Mouse (Mus musculus) intestine, postnatal 0 days (tissue): ENCODE results near the gene Egfr. TPM values are rescaled to one million over a fixed set of nuclear protein-coding genes. Genes with fewer than 3 reads are reported as not detected.

Experiments
- ATAC-seq: fragments of 200-750 bp; cut with Nextera tagmentation; 2 replicates; pipeline ENCODE4 v1.8.0; 2017; ENCODE audit warnings: mild to moderate bottlenecking, moderate TSS enrichment, moderate library complexity
- H3K27ac ChIP-seq: fragments of 300-500 bp; sonication (generic); 2 replicates; pipeline ENCODE4 v1.5.1; 2014; ENCODE audit warnings: mild to moderate bottlenecking, low read depth, low read length, moderate library complexity
- H3K27me3 ChIP-seq: fragments of 300-500 bp; sonication (generic); replicated peaks from 2 replicates; pipeline ENCODE4 v1.6.1; 2014; ENCODE audit warnings: low read length, mixed read lengths; ENCODE audit not compliant: control insufficient read depth, insufficient read depth
- H3K36me3 ChIP-seq: fragments of 300-500 bp; sonication (generic); 2 replicates; pipeline ENCODE4 v1.6.1; 2014; ENCODE audit warnings: mild to moderate bottlenecking, moderate library complexity; ENCODE audit not compliant: control insufficient read depth, insufficient read depth
- H3K4me1 ChIP-seq: fragments of 300-500 bp; sonication (generic); replicated peaks from 2 replicates; pipeline ENCODE4 v1.6.1; 2014; ENCODE audit warnings: antibody characterized with exemption, low read length, mixed read lengths; ENCODE audit not compliant: control insufficient read depth, insufficient read depth
- H3K4me2 ChIP-seq: fragments of 300-500 bp; sonication (generic); replicated peaks from 2 replicates; pipeline ENCODE4 v1.6.1; 2014; ENCODE audit warnings: low read depth, mild to moderate bottlenecking, moderate library complexity
- H3K4me3 ChIP-seq: fragments of 300-500 bp; sonication (generic); 2 replicates; pipeline ENCODE4 v1.5.1; 2014; ENCODE audit warnings: low read depth, low read length
- H3K9ac ChIP-seq: fragments of 300-500 bp; sonication (generic); 2 replicates; pipeline ENCODE4 v1.6.1; 2014; ENCODE audit warnings: mild to moderate bottlenecking, low read depth, low read length
- H3K9me3 ChIP-seq: fragments of 300-500 bp; sonication (generic); 2 replicates; pipeline ENCODE4 v1.6.1; 2016; ENCODE audit warnings: mixed run types; ENCODE audit not compliant: control insufficient read depth
- CTCF ChIP-seq: sonication (generic); IDR thresholded peaks from 2 replicates; pipeline ENCODE4 v1.5.1; 2016; ENCODE audit warnings: low read depth, mild to moderate bottlenecking, control low read depth, antibody characterized with exemption, moderate library complexity
- WGBS: fragments of 180-500 bp; shearing (Covaris S2); extraction: QIAGEN DNeasy Blood & Tissue Kit; methylation state at CpG from one replicate; pipeline ENCODE4 v1.1.7; 2014; 5-methylcytosine and 5-hydroxymethylcytosine counted together
- polyA plus RNA-seq: library from polyadenylated mRNA; unstranded; fragments of >200 nt; fragmentation: Nextera tagmentation; extraction: Ambion mirVana; gene quantifications from 2 replicates; pipeline ENCODE4 v1.2.1, GENCODE M21; 2015

Egfr gene
- polyA plus RNA-seq, 1 experiment from 2014 or later = 5.0 TPM

DNA sequence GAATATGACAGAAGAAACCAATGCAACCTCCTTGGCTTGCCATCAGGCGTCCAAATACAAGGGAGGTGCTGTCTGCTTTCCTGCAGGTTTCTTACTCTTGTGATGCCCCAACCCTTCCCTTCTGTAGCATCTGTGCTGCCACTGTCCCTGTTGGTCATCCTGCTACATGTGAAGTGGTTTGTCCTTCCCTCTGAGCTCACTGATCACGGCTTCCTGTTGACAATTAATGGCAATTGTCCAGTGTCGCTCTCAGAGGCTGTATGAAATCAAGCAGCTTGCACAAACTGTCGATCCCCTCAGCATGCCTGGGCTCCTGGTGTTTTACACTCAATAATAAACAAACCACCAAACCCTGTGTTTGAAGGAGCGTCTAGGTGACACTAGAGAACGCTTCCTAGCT, 134.1 kb downstream of the Egfr start:
- Histone ChIP-seq H3K27ac (no peak overlapping the region), H3K4me3 (no peak overlapping the region), H3K4me1 (no peaks in the 10 kb centered on the region), H3K36me3 (peaks cover 3% of the 10 kb centered on the region), H3K27me3 (no peaks in the 10 kb centered on the region), H3K9me3 (no peaks in the 10 kb centered on the region), H3K4me2 (no peak overlapping the region), H3K9ac (no peak overlapping the region)
- TF ChIP-seq CTCF = no peak
- ATAC-seq = no peak
- 63% methylated on average over 6 of the region's 6 CpGs for WGBS

DNA sequence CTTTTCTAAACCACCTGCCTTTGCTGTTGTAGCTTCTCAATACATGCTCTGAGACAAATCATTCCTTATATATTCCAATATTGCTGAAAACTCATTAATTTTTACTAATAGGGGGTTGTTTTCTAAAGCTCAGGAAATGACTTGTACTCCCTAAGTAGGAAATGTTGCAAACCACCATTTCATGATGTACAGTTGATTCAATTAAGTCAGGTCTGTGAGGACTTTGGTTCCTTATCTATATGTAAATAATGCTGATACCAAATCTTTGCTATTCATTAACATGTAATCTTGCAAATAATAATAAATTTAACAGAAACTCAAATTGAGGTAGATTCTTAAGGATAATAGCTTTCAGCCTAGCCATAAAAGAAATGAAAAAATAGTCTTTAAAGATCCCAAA, 136.1 kb downstream of the Egfr start:
- Histone ChIP-seq H3K36me3 (peaks cover 8% of the 10 kb centered on the region; the same call in 1 of the 2 replicates), H3K4me2 (no peak overlapping the region), H3K9me3 (no peaks in the 10 kb centered on the region), H3K9ac (no peak overlapping the region), H3K4me1 (no peaks in the 10 kb centered on the region), H3K4me3 (no peak overlapping the region), H3K27ac (no peak overlapping the region), H3K27me3 (no peaks in the 10 kb centered on the region)
- no peak for ATAC-seq
- no peak for TF ChIP-seq CTCF

DNA sequence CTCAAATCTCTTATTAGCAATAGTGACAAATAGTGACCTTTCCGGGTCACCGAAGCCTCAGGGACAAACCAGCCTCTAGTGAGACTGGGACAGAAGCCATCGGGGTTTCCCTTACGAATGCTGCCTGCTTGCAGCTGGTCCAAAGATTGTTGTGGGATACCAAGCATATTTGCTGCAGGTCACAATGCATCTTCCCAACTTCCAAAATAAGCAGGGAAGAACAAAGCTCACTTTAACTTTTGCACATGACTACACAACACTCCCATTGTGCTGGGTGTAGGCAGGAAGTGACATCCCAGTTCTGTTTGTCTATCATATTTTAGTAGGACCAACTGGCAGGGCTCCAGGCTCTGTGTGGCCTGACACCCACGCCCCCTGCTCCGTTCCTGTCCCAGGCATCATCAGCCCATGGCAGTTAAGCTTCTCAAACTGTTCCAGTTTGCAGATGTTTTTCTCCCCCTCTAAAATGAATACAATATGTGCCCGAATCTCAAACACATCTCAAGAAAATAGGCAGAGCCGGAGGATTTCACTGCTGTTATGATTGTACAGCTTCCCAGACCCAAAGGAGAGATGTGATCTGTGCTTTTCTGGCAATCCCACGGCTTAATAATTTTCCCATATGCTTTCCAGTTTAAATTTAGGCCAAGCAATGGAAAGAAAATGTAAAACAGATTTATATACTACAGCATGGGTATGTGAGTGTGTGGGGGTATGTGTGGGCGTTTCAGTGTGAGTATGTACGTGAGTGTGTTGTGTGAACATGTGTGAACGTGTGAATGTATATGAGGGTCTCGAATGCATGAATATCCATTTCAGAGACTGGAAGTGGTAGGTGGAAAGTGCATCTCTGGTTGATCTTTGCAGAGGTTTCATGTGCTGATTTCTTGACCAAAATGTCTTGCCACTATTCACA, 143.7 kb downstream of the Egfr start:
- no peak overlapping the region for H3K4me2 ChIP-seq
- H3K4me3 ChIP-seq = no peak overlapping the region
- no peak overlapping the region for H3K27ac ChIP-seq
- H3K9ac ChIP-seq = no peak overlapping the region
- 83% methylated on average over 13 of the region's 13 CpGs for WGBS
- ATAC-seq = no peak
- no peak for TF ChIP-seq CTCF
- peaks cover 25% of the 10 kb centered on the region for H3K36me3 ChIP-seq
- no peaks in the 10 kb centered on the region for H3K4me1 ChIP-seq
- no peaks in the 10 kb centered on the region for H3K9me3 ChIP-seq
- no peaks in the 10 kb centered on the region for H3K27me3 ChIP-seq

DNA sequence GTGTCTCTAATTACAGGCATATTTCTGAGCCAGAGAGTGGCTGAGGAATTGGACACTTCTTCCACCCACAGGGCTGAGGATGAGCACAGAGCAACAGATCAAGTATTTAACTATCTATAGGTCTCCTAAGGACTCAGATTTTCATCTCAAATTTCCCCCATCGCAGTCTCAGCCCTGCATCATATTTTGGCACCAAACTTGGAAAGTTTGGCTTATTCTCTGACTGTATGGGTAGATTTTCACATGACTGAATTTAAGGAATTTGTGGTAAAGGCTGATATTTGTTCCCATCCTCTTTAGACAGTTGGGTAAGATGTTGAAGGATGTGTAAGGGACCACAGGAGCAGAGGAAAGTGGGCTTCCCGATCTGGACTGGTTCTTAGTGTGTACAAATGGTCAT, 145.7 kb downstream of the Egfr start:
- no peak for TF ChIP-seq CTCF
- no peaks in the 10 kb centered on the region for H3K9me3 ChIP-seq
- 91% methylated on average over 2 of the region's 2 CpGs for WGBS
- H3K36me3 ChIP-seq = peaks cover 23% of the 10 kb centered on the region
- no peak overlapping the region for H3K4me2 ChIP-seq
- H3K9ac ChIP-seq = no peak overlapping the region
- no peak for ATAC-seq
- H3K27ac ChIP-seq = no peak overlapping the region
- no peaks in the 10 kb centered on the region for H3K27me3 ChIP-seq
- H3K4me1 ChIP-seq = no peaks in the 10 kb centered on the region
- no peak overlapping the region for H3K4me3 ChIP-seq

- ATAC-seq = peak; percentile 39; the same call in 1 of the 2 replicates
- 46% methylated on average over 1 of the region's 1 CpGs for WGBS
- H3K9me3 ChIP-seq = no peaks in the 10 kb centered on the region
These were observed 148.2 kb downstream of the Egfr start for GRCm38 (mm10) chr11:16900182-16900581.

DNA sequence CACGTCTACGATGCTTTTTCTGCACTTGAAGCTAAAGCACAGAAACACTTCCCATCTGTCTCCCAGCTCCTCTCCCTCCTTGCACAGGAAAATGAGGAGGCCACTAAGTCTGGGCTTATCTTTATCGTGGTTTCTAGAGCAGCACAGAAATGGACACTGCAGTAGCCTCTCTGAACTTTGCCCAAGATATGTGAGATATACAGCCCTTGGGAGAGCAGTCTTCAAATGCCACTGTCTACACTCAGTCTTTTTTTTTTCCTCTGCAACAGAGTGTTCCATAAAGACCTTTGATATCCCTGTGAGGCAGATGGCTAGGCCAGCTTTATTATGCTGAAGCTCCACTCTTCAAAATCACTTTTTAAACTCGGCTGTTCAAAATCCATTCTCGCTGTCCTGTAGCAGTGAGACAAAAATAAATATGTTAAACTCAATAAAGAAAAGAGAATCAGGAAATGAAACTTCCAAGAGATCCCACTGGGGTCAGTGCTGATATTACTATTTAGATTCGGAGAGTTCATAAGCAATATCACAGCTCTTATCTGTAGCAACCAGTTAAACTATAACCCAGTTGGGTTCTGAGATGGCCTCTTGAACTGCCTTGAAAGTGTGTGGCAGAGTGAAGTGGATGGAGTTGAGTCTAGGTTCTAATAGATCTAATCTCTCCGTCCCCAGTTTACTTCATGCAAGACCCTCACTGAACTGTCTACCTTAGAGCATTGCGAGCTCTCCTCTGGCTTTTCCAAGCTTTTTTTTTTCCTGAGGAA, 148.8 kb downstream of the Egfr start:
- Histone ChIP-seq H3K9ac (no peak overlapping the region), H3K4me1 (peaks cover 1% of the 10 kb centered on the region; the same call in 1 of the 2 replicates), H3K36me3 (peaks cover 25% of the 10 kb centered on the region), H3K27ac (peak overlapping the region; percentile 91), H3K27me3 (no peaks in the 10 kb centered on the region), H3K9me3 (no peaks in the 10 kb centered on the region), H3K4me3 (no peak overlapping the region), H3K4me2 (peak overlapping the region; percentile 54)
- no peak for TF ChIP-seq CTCF
- 35% methylated on average over 8 of the region's 8 CpGs for WGBS
- ATAC-seq = peak; percentile 91

More at GRCm38 (mm10) chr11:16900182-16900581, 148.2 kb downstream of the Egfr start:
- TF ChIP-seq CTCF = no peak
- Histone ChIP-seq H3K4me1 (no peaks in the 10 kb centered on the region; the same call in 1 of the 2 replicates), H3K27ac (peak overlapping the region; percentile 91), H3K4me3 (no peak overlapping the region), H3K9ac (no peak overlapping the region), H3K36me3 (peaks cover 23% of the 10 kb centered on the region), H3K27me3 (no peaks in the 10 kb centered on the region), H3K4me2 (peak overlapping the region; percentile 32; the same call in 1 of the 2 replicates)
